Mouse (Mus musculus) layer of hippocampus, adult 9-10 months (tissue): ENCODE data around the gene Slc5a5.

Experiments used
- DNase-seq: peaks from one replicate; pipeline ENCODE4 v3.0.0; 2022; ENCODE audit warnings: low spot score

Gene Slc5a5

DNA sequence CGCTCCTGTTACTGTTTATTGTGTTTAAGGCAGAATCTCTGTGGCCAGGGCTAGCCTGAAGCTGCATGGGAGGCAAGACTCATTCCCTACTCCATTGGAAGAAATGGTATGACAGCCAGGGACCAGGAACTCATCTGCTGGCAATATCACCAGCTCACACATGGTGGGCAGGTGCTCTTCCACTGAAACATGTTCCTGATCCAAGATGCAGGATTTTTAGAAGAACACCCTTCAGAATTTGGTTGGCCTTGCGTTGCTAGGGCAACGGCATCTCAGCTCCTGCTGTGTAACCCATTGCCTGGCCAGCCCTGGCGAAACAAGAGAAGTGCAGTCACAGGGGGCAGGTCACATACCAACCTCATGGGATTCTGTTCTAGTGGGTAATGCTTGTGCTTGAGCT, 13.1 kb downstream of the Slc5a5 start:
- no peak for DNase-seq

GRCm38 (mm10) chr8:70878178-70878577, 14.4 kb downstream of the Slc5a5 start:
- no peak for DNase-seq

GRCm38 (mm10) chr8:70876382-70876781, 16.2 kb downstream of the Slc5a5 start:
- DNase-seq, result no peak

- no peak for DNase-seq
Observed at GRCm38 (mm10) chr8:70874441-70874840, 18.1 kb downstream of the Slc5a5 start.

DNA sequence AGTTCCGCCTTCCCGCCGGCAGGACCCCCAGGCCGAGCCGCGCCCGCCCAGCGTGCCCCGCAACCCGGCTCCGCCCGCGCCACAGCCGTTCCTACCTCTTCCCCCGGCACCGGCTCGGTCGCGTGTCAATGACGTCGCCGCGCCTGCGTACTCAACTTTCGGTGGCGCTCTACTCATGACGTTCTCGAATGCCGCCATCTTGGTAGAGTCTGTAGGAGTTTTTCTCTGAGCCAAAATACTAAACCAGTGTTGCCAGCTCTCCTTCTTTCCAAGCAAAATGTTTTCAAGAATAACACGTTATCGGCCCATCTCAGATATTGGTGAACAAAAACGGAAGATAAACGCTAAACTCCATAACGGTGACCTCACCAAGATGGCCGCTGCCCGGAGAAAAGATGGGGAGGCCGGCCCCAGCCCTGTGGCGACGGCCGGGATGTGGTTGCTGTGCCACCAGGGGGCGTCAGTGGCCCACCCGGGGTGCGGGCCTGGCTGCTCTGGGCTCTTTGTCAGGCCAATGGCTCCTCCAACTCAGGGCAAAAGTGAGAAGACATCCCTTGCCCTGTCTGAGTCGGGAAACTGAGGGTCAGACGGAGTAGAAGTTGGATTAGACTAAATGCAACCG, 19.1 kb downstream of the Slc5a5 start, which contains the start of gene Ccdc124:
TSS of gene Ccdc124 (minus strand) at position 572 of the 622 bp plus-strand sequence.
- DNase-seq, result peak; percentile 96

GRCm38 (mm10) chr8:70872643-70873363, 19.8 kb downstream of the Slc5a5 start:
- DNase-seq, result no peak

DNA sequence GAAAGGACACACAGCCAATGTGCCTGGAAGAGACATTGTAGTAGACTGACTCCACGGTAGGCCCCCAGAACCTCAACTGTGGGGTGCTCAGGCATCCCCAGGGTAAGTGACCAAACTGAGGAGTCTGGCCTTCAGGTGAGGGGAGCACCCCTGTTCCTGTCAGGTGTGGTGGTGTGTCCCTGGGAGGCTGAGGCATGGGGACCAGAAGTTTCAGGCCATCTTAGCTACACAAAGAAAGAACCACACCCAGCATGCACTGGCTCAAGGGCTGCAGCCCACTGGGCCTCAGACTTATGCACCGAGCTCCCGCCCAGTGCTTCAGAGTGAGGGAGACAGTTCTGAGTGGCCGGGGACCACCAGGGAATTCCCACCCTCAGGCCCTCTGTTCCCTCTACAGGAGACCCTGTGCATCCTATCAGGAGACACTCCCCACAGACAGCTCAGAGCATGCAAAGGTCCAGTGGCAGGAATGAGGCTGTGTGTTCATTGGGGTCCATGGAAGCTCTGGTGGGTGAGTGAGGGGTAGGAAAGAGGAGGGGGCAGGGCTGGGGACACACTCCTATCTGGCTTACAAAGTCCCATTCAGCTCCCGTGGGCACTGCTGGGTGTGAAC, 21.3 kb downstream of the Slc5a5 start:
- DNase-seq, result no peak

- DNase-seq, result no peak
Observed at GRCm38 (mm10) chr8:70869601-70870041, 22.9 kb downstream of the Slc5a5 start.

GRCm38 (mm10) chr8:70869199-70869571, 23.4 kb downstream of the Slc5a5 start:
- DNase-seq, result no peak

- DNase-seq, result no peak
Observed at GRCm38 (mm10) chr8:70868559-70869198, 23.9 kb downstream of the Slc5a5 start.

- no peak for DNase-seq
Observed at GRCm38 (mm10) chr8:70866566-70866965, 26.0 kb downstream of the Slc5a5 start.

DNA sequence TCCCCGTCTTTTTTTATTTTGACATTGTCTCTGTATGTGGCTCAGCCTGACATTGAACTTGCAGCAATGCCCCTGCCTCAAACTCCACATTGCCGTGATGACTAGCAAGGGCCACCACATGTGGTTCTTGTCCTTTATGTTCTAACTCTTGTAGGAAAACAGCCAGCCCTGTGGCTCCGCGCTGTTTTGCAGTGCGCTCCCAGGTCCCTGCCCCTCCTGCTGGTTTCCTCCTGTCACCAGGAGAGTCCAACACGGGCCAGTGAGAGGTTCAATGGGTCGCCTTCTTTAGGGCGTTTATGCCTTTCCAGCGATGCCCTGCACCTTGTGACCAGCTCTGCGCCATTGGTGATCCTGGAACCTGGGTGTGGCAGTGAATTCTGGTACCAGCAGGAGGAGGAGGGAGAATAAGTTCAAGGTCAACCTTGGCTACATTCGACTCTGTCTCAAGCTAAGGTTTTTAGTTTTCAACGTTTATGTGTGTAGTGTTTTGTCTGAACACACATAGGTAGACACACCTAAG, 26.5 kb downstream of the Slc5a5 start:
- DNase-seq, result no peak

DNA sequence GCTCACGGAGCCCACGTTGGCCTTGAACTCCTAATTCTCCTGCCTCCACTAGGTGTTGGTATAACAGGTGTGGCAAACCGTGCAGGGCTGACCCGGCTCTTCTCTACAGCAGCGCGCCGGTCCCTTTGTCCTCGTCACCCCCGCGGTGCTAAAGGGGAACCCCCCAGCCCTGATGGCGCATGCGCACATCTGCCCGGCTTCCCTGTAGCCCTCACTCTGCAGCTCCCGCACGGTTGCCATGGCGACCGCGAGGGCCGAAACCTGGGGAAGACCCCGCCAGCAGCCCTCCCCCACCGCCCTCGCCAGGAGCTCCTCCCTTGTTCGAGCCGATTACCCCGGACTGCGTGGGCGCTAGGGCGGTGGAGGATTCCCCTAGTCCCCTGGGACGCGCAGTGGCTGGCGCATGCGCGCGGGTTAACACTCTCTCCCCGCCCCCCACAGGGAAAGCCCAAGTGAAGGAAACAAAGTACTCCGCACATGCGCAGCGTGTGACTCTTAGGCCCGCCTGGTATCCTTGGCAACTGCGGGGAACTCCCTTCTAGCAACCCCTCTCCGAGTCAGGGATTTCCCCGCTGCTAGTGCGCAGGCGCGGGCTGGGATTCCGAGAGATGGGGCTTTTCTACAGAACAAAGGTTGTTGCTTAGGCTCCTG, 27.1 kb downstream of the Slc5a5 start:
- peak; percentile 99 for DNase-seq

DNA sequence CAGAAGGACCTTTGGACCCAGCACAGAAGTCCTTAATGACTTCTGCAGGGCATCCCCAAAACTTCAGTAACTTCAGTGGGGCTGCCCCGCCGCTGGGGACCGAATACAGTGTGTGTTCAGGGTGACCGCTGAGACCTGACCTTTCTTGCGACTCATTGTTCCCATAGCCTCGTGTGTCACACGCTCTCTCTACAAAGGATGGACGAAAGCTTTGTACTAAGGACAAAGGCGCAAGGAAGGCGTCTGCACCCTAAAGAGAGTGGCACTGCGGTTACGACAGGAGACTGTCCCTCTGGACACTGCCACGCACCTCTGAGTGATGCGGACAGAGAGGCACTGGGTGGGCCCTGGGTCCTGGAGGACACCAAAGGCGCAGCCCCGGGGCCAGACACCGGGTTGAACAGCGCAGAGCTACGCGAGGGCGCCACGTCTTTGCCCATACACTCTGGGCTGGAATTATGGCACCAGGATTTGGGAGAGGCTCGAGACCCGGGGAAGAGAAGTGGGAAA, 27.8 kb downstream of the Slc5a5 start:
- no peak for DNase-seq

- DNase-seq, result no peak
Observed at GRCm38 (mm10) chr8:70863956-70864711, 28.4 kb downstream of the Slc5a5 start.

DNA sequence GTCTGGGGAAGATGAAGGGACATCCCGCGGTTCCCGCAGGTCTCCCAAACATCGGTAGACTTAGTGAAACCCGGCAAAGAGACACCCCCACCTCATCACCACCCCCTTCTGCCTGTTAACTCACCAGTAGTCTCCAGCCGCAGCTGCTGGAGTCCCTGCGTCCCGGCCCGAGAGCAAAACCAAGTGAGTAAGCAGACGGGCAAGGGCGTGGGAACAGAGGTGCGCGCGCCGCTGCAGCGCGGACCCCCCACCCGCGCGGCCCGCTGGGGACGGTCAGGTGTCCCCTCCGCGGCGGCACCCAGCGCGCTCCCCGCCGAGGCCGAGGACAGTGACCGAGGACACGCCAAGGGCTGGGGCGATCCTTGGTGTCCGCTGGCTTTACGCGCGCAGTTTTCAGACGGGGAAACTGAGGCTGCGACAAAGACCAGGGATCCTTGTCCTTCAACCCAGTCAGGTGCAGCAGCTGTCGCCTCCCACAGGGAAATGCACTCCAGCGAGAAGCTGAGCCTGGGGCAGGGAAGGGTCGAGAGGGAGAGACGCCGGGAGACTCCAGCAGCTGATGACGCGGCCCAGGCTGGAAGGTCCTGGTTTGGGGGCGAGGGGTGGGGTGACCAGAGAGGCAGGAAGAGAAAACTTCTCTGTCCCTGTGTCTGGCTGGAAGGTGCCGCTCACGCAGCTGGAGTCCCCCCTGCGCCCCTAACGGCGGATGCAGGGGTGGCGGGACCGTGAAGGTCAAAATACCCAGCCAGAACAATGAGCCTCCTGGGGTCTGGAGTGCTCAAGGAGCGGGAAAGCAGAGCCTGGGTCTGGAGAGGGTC, 29.5 kb downstream of the Slc5a5 start, which contains the start of gene Kcnn1:
TSS of gene Kcnn1 (minus strand) at position 435 of the 818 bp plus-strand sequence.
- no peak for DNase-seq

DNA sequence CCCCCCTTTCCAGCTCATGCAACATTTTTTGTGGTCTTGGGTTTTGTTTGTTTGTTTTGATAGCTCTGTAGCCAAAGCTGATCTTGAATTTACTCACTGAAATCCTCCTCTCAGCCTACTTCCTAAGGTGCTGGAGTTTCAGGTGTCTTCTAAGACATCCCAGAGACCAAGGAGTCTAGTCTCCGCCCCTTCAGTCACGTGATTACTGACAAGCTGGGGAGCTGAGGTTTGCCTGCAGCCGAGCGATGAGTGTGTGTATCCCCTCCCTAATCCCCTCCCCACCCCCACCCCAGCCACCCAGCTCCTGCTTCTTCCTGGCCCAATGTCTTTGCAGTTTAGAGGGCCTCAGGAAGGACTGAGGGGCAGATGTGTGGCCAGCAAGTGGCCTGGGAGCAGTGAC, 35.0 kb downstream of the Slc5a5 start:
- DNase-seq, result no peak

DNA sequence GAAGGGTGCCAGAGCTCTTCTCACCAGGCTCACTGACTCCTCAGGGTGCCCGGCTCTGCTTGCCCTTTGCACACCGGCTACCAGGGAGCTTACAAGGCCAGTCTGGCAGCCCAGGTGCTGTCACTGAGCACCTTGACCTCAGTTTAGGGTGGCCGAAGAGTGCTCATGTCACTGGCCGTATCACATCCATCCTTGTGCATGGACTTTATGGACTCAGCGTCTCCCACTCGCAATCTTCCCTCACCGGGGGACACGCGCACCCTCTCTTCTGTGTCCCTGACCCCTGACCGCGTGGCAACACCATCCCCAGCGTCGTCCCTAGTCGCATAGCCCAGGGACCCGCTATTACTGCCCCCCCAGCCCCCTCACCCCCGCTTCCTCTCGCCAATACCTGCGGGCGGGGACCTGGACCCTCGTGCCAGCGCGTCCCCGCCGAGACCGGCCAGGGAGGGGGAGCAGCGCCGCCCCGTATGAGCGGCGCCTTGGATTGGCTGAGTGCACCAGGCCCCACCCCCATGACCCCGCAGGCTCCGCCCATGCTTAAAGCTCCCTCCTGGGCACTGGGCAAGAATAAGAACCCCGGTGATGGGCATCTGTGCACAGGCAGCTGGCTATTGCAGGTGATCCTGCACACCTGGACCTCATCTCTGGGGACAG, 35.9 kb downstream of the Slc5a5 start:
- no peak for DNase-seq

DNA sequence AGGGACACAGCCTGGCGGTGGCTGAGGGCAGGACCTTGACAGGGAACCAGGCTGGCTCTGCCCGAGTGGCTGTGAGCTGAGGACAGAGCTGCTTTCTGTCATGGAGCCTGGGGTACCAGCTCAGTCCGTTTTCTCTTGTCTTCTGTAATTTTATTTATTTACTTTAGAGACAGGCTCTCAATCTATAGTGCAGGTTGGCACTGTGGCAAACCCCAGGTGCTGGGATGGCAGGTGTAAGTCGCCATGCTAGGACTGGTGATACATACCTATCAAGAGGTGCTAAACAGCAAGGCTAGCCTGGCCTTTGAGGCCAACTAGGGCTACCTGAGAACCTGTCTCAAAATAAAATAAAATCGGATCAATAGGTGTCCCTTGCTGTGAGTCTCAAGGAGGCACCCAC, 36.5 kb downstream of the Slc5a5 start:
- DNase-seq, result no peak

DNA sequence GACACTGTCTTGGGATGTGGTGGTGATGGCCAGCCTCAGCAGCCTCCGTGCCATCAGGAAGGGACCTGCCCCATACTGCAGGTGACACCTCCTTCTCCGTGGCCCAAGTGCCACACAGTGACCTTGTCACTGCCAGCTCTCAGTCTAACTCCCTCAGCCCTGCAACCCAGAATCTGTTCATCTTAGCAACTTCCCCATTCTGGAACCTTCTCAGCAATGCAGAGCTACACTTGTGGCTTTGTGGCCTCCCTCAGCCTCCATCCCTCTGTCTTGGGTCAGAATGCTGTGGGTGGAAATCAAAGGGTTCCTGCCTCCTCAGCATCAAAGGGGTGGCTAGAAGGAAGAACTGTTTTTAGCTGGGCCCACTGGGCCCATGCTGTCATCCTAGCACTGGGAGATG, 38.7 kb downstream of the Slc5a5 start:
- DNase-seq, result no peak
